Mouse (Mus musculus): ENCODE measurements around the gene Rtel1.
A peak's percentile ranks its signal among the peaks of the same experiment; 100 is the strongest.

The Rtel1 gene

GRCm38 (mm10) chr2:181390136-181390870, 70.8 kb downstream of the Rtel1 start:
- DNase-seq (ENCODE audit: low read depth, low spot score): no peak

DNA sequence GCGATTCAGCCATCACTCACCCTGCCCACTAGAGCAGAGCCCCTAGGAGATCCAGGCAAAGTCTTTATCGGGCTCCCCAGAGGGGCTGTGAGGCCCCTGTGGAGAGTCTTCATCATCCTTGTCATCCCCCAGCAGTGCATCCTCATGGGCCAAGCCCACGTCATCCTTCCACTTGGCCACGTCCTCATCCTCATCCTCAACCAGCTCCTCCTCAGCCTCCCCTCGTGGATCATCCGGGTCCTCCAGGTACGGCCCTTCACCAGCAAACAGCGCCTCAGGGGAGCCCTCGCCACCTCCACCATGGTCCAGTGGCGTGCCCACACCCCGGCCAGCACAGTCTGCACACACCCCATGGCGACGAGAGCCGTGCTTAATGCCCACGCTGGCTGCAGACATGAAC, 71.5 kb downstream of the Rtel1 start:
- no peak for DNase-seq (ENCODE audit: low read depth, low spot score)

DNA sequence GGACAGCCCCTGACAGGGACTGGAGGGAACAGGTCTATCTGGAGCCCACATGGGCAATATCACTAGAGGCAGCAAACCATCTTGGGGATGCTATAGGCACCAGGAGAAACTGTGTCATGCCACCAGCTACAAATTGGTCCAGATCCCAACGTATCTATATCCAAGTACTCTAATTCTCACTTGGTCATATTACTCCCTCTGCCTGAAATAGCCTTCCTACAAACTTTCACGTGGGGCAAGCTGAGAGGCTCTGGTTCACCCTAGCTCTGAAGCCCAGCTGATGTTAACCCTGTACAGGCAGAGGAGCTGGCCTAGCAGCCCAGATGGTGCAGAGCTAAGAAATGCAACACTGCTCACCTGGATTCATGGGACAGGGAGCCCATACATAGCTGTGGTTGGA, 72.0 kb downstream of the Rtel1 start:
- DNase-seq (ENCODE audit: low read depth, low spot score): no peak

- peak; percentile 63 for DNase-seq (ENCODE audit: low read depth, low spot score)
Observed at GRCm38 (mm10) chr2:181392600-181393213, 73.2 kb downstream of the Rtel1 start.

DNA sequence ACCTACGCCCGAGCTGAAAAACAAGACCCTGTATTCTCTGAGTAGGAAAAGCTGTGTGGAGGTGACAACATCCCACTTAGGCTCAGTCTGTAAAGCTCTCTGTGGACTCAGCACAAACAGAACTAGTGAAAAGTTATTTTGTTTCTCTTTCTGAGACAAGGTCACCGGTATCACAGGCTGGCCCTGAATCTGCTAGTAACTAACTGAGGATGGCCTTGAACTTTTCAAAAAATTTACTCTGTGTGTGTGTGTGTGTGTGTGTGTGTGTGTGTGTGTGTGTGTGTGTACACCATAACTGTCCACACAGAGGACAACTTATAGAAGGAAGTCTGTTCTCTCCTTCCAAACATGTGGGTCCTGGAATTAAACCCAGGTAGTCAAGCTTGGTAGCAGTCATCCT, 74.5 kb downstream of the Rtel1 start:
- DNase-seq (ENCODE audit: low read depth, low spot score): no peak

DNA sequence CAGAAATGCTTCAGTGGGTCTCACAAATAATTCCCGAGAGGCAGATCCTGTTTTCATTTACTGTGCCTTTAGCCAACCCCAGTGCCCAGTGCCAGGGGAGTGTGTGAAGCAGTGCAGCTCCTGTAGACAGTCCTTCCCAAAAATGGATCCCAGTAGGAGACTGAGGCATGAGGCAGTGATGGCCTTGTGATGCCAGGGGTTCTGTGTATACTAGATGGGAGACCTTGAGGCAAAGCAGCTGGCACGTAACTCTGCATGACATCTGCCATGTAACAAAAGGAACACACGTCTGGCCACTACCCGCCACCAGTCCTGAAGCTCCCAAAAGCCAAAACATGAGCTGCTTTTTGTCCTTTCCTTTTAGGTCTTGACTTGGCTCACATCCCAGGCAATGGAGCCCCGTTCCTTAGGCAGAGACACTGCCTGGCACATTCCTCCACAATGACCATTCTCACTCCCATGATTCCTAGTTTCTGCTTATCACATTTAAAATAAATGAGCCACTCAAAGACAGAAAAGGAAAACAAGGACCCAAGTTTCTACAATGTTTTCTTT, 77.7 kb downstream of the Rtel1 start:
- no peak for DNase-seq (ENCODE audit: low read depth, low spot score)

GRCm38 (mm10) chr2:181401497-181401896, 82.0 kb downstream of the Rtel1 start:
- no peak for DNase-seq (ENCODE audit: low read depth, low spot score)

- no peak for DNase-seq (ENCODE audit: low read depth, low spot score)
Observed at GRCm38 (mm10) chr2:181403722-181404121, 84.2 kb downstream of the Rtel1 start.

Data from retina, adult 2 months (tissue).